Mouse (Mus musculus) gastrocnemius, adult 2 months (tissue): ENCODE results near the gene Cers6. TPM values are rescaled to one million over a fixed set of nuclear protein-coding genes. Genes with fewer than 3 reads are reported as not detected.

ENCODE experiments used
- DNase-seq: peaks from one replicate; pipeline ENCODE4 v3.0.0; 2022
- H3K27ac ChIP-seq: fragments of 200-600 bp; 2 replicates; pipeline ENCODE4 v1.8.1; 2022; ENCODE audit warnings: mild to moderate bottlenecking
- H3K4me3 ChIP-seq: fragments of 200-600 bp; 2 replicates; pipeline ENCODE4 v1.8.1; 2022; ENCODE audit warnings: mild to moderate bottlenecking, moderate library complexity
- CTCF ChIP-seq: fragments of 200-600 bp; IDR thresholded peaks from 2 replicates; pipeline ENCODE4 v1.8.1; 2022; ENCODE audit warnings: antibody characterized with exemption, mild to moderate bottlenecking, moderate library complexity
- intact Hi-C: fragments of 180-260 bp; cut with DNase I; formaldehyde crosslinking; loops from one replicate; pipeline ENCODE4 v1.15.1; 2025
- total RNA-seq, 2 experiments: library from RNA; stranded (reverse); gene quantifications; 2 replicates each; pipeline ENCODE4 v1.2.3; 2021

The Cers6 gene
- total RNA-seq, 2 experiments from 2014 or later, result 0.59 to 1.6 TPM

GRCm38 (mm10) chr2:68960620-68961019 is 99.4 kb downstream of the Cers6 start:
- no peak for DNase-seq
- no peak for TF ChIP-seq CTCF
- Histone ChIP-seq H3K27ac (no peak overlapping the region), H3K4me3 (no peak overlapping the region)
- intact Hi-C loops, result no loop called here

DNA sequence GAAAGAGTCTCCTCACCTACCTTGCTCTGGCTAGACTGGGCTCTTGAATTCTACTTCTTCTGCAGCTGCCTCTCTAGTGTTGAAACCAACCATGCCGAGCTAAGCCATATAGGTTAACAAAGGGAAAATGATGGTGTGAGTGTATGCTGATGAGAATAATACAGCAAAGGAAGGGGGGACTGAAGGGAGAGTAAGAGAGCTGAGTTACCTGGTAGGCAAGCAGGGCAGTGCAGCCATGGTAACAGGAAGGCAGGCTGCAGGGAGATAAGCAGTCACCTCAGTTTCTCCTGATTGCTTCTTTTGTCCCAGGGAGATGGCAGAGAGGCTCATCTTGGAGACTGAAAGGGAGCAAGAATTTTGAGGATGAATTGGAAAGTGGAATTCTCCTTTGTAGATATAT is 105.1 kb downstream of the Cers6 start:
- Histone ChIP-seq H3K27ac (no peak overlapping the region), H3K4me3 (no peak overlapping the region)
- DNase-seq, result no peak
- intact Hi-C loops, result no loop called here
- no peak for TF ChIP-seq CTCF

DNA sequence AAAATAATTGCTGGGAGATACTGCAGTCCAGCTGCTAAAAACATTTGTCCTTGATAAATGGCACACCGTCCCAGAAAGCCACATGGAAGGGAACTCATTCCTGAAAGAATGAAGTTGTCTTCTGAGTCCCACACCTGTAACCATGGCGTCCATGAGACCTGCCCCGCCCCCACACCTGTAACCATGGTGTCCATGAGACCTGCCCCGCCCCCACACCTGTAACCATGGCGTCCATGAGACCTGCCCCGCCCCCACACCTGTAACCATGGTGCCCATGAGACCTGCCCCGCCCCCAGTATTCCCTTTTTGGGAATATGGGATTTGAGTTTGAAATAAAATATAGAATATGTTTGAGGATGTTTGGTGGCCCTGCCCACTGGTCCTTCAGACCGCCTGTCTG is 106.8 kb downstream of the Cers6 start:
- no peak for DNase-seq
- intact Hi-C loops, result no loop called here

GRCm38 (mm10) chr2:68971840-68972239 is 110.6 kb downstream of the Cers6 start:
- intact Hi-C loops, result no loop called here
- no peak for TF ChIP-seq CTCF
- no peak overlapping the region for H3K4me3 ChIP-seq
- no peak for DNase-seq
- H3K27ac ChIP-seq, result no peak overlapping the region

More for the DNA sequence above, 106.8 kb downstream of the Cers6 start:
- no peak overlapping the region for H3K4me3 ChIP-seq
- no peak overlapping the region for H3K27ac ChIP-seq
- no peak for TF ChIP-seq CTCF

- no peak overlapping the region for H3K4me3 ChIP-seq
- TF ChIP-seq CTCF, result no peak
- intact Hi-C loops, result no loop called here
- DNase-seq, result no peak
- H3K27ac ChIP-seq, result no peak overlapping the region
Measured at GRCm38 (mm10) chr2:68973753-68974152, 112.5 kb downstream of the Cers6 start.

DNA sequence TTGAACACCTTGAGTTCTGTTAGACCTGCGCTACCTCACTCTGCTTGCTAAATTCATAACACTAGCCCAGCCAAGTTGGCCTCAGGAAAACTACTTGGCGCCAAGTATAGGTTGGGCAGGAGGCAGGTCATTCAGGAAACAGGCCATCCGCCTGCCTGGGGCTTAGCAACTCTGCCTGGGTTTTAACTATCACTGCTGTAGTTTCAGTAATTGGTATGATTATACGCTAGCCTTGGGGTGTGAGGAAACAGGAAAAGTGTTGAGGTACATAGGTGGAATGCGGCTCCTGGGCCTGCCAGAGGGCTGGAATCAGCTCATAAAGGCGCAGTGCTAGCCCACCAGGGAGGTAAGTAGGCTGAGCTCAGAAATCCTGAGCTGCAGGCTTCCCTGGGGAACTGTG is 114.0 kb downstream of the Cers6 start:
- H3K27ac ChIP-seq, result no peak overlapping the region
- TF ChIP-seq CTCF, result no peak

GRCm38 (mm10) chr2:68975780-68976179 is 114.5 kb downstream of the Cers6 start:
- intact Hi-C loops, result no loop called here
- DNase-seq, result no peak
- TF ChIP-seq CTCF, result no peak
- H3K27ac ChIP-seq, result no peak overlapping the region
- H3K4me3 ChIP-seq, result no peak overlapping the region

More for the DNA sequence above, 114.0 kb downstream of the Cers6 start:
- H3K4me3 ChIP-seq, result no peak overlapping the region
- no peak for DNase-seq
- intact Hi-C loops, result no loop called here

DNA sequence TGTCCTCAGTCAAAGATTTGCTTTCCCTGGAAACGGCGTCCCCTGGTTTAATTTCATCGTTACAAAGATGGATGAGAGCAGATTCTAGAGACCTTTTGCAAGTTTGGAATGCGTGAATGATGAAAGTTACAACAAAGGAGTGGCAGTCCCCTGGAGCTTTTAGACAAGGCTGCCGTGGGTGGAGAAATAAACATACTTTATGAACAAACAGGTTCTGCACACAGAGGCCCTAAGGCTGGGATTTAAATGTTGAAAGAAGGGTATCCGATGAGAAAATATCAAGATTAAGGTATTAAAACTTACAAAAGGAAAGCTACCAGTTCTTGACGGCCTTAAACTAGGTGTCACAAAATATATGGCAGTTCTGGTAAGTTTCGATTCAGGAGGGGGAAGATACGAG is 117.0 kb downstream of the Cers6 start:
- TF ChIP-seq CTCF, result no peak
- Histone ChIP-seq H3K27ac (no peak overlapping the region), H3K4me3 (no peak overlapping the region)
- intact Hi-C loops, result no loop called here
- DNase-seq, result no peak

DNA sequence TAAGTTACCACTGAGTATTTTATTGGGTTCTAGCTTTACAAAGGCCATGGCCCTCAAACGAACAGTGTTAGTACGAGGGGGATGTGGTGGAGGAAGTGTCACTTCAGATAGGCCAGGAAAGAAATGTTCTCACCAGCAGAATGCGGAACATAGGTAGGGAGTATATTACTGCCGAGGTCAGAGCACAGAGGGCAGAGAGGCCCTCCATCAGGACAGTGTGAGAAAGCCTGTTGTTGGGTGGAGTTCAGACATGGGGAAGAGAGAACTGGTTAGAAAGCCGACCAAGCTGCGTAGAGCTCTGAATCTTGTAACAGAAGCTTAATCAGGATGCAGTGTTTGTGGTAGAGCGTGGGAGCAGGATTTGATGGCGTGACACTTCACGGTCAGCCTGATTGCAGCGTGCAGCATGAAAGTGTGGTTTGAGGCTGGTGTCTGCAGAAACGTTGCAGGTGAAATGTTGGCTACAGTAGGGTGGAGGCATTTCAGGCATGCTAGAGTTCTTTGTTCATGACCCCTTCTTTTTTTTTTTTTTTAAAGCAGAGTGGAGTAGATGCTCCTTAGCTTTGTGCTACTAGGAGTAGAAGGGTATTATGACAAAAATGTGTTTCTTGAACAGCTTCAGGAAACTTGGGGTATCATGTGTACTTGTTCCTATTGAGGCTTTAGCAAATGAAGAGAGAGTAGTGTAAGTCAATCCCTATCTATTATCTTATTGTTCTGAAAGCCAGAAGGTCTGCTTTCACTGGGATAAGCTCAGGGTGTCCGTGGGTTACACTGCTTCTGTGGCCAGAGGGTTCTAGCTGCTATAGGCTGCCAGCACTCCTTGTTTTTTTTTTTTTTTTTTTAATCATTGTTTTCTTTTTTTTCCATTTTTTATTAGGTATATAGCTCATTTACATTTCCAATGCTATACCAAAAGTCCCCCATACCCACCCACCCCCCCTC is 117.7 kb downstream of the Cers6 start:
- no peak for DNase-seq
- no peak for TF ChIP-seq CTCF
- Histone ChIP-seq H3K27ac (no peak overlapping the region), H3K4me3 (no peak overlapping the region)
- intact Hi-C loops, result no loop called here

DNA sequence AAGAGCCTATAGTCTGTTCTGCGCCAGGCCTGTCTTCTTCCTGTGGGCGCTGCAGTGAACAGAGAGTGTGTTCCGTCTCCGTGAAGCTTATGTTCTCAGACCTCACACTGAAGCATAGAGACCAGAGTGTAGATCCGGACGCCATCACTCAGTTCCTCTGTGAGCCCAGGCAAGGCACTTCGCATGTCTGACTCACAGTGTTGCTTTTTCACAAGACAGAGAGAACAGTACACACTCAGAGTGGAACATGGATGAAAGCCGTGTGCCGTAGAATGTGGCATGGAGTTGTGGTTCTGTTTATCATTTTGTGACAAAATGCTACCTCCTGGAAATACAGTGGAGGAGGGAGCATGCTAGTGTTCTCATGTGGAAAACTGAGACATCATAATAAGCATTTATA is 120.1 kb downstream of the Cers6 start:
- Histone ChIP-seq H3K4me3 (no peak overlapping the region), H3K27ac (no peak overlapping the region)
- TF ChIP-seq CTCF, result no peak
- intact Hi-C loops, result no loop called here
- no peak for DNase-seq

- Histone ChIP-seq H3K27ac (no peak overlapping the region), H3K4me3 (no peak overlapping the region)
- no peak for TF ChIP-seq CTCF
- no peak for DNase-seq
- intact Hi-C loops, result no loop called here
Measured at GRCm38 (mm10) chr2:68981756-68982409, 120.6 kb downstream of the Cers6 start.

GRCm38 (mm10) chr2:68982979-68983378 is 121.7 kb downstream of the Cers6 start:
- H3K27ac ChIP-seq, result no peak overlapping the region
- intact Hi-C loops, result no loop called here
- no peak overlapping the region for H3K4me3 ChIP-seq
- TF ChIP-seq CTCF, result no peak
- no peak for DNase-seq

- no peak for DNase-seq
- no peak overlapping the region for H3K27ac ChIP-seq
Measured at GRCm38 (mm10) chr2:68983431-68983830, 122.2 kb downstream of the Cers6 start.

DNA sequence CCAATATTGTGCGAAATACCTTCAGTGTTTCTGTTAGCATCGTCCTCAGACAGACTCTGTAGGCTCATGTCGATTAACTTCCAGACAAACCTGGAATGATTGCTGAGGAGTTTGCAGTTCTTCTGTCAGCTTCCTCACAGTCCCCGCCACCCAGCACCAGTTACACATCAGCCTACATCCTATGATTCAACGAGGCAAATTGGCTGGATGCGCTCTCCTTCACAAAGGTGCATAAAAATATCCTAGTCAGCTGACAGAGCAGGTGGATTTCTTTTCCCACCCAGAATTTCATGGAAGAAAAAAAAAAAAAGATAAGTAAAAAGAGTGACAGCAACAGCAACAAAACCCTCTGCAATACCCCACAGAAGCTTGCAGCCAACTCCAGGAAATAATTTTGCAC is 127.9 kb downstream of the Cers6 start:
- DNase-seq, result no peak
- intact Hi-C loops, result no loop called here
- no peak overlapping the region for H3K4me3 ChIP-seq
- no peak overlapping the region for H3K27ac ChIP-seq
- no peak for TF ChIP-seq CTCF

More at GRCm38 (mm10) chr2:68983431-68983830, 122.2 kb downstream of the Cers6 start:
- intact Hi-C loops, result no loop called here
- no peak for TF ChIP-seq CTCF
- H3K4me3 ChIP-seq, result no peak overlapping the region
